Mouse (Mus musculus): Measurements from ENCODE around the gene Dnajb3.

GRCm38 (mm10) chr1:88253540-88253939 is 48.0 kb upstream of the Dnajb3 start:
- TF ChIP-seq CTCF (IDR thresholded peaks at IDR 0.05; ENCODE audit: control insufficient read depth, insufficient read depth, insufficient read length) (no peak), MYOG (IDR thresholded peaks at IDR 0.05; ENCODE audit: control insufficient read depth, extremely low read depth, insufficient read length) (no peak), MYOD1 (IDR thresholded peaks at IDR 0.05; ENCODE audit: control insufficient read depth, insufficient read length, low read depth) (no peak)

All from C2C12 (cell line).